Mouse (Mus musculus) heart, embryonic 14.5 days (tissue): ENCODE data around the gene Cenpc1. TPM values are rescaled to one million over a fixed set of nuclear protein-coding genes. Genes with fewer than 3 reads are reported as not detected.
A peak's percentile ranks its signal among the peaks of the same experiment; 100 is the strongest.

Experiments used
- ATAC-seq: fragments of 200-750 bp; cut with Nextera tagmentation; 2 replicates; pipeline ENCODE4 v1.8.0; 2017; ENCODE audit warnings: low read depth, moderate TSS enrichment; ENCODE audit not compliant: insufficient number of reproducible peaks, insufficient read depth, low FRiP score
- H3K27ac ChIP-seq, 2 experiments: fragments of 200-500 bp in 1 of 2; fragments of 300-500 bp in 1 of 2; sonication (generic) in 1 of 2; replicated peaks in 1 of 2; 2 replicates each; pipeline ENCODE4 v1.5.1; 2012 to 2014; ENCODE audit warnings: low read depth in 2 of 2, low read length in 2 of 2, control low read depth in 1 of 2, mild to moderate bottlenecking in 1 of 2, mixed read lengths in 1 of 2; ENCODE audit not compliant: control insufficient read depth in 1 of 2, insufficient read depth in 1 of 2
- H3K27me3 ChIP-seq: fragments of 300-500 bp; sonication (generic); 2 replicates; pipeline ENCODE4 v1.6.1; 2014; ENCODE audit warnings: mild to moderate bottlenecking, low read length, control low read depth; ENCODE audit not compliant: control insufficient read depth, insufficient read depth
- H3K36me3 ChIP-seq: fragments of 300-500 bp; sonication (generic); 2 replicates; pipeline ENCODE4 v1.6.1; 2014; ENCODE audit warnings: mild to moderate bottlenecking, control low read depth, low read length, mixed read lengths; ENCODE audit not compliant: control insufficient read depth, insufficient read depth
- H3K4me1 ChIP-seq, 2 experiments: fragments of 200-500 bp in 1 of 2; fragments of 300-500 bp in 1 of 2; sonication (generic) in 1 of 2; 2 replicates each; pipeline ENCODE4 v1.6.1; 2012 to 2014; ENCODE audit warnings: low read length in 2 of 2, control low read depth in 1 of 2, mixed read lengths in 1 of 2; ENCODE audit not compliant: control insufficient read depth in 2 of 2, insufficient read depth in 2 of 2
- H3K4me2 ChIP-seq: fragments of 300-500 bp; sonication (generic); 2 replicates; pipeline ENCODE4 v1.6.1; 2014; ENCODE audit warnings: mild to moderate bottlenecking, low read length
- H3K4me3 ChIP-seq, 2 experiments: fragments of 200-500 bp in 1 of 2; fragments of 300-500 bp in 1 of 2; sonication (generic) in 1 of 2; 2 replicates each; pipeline ENCODE4 v1.5.1; 2012 to 2014; ENCODE audit warnings: low read length in 2 of 2, mild to moderate bottlenecking in 2 of 2, control low read depth in 1 of 2, low read depth in 1 of 2, moderate library complexity in 1 of 2; ENCODE audit not compliant: control insufficient read depth in 1 of 2, insufficient read depth in 1 of 2
- H3K9ac ChIP-seq: fragments of 300-500 bp; sonication (generic); 2 replicates; pipeline ENCODE4 v1.6.1; 2014; ENCODE audit warnings: mild to moderate bottlenecking, low read length
- H3K9me3 ChIP-seq: fragments of 300-500 bp; sonication (generic); 2 replicates; pipeline ENCODE4 v1.6.1; 2016; ENCODE audit warnings: low read length, control low read depth; ENCODE audit not compliant: control insufficient read depth
- WGBS: fragments of 180-500 bp; shearing (Covaris S2); extraction: QIAGEN DNeasy Blood & Tissue Kit; methylation state at CpG from one replicate; pipeline ENCODE4 v1.1.7; 2014; 5-methylcytosine and 5-hydroxymethylcytosine counted together
- polyA plus RNA-seq: library from polyadenylated mRNA; unstranded; fragments of >200 nt; fragmentation: Nextera tagmentation; extraction: Ambion mirVana; gene quantifications from 2 replicates; pipeline ENCODE4 v1.2.1, GENCODE M21; 2014

Gene Cenpc1
- polyA plus RNA-seq = 22.1 and 23.5 TPM in 2 replicates

DNA sequence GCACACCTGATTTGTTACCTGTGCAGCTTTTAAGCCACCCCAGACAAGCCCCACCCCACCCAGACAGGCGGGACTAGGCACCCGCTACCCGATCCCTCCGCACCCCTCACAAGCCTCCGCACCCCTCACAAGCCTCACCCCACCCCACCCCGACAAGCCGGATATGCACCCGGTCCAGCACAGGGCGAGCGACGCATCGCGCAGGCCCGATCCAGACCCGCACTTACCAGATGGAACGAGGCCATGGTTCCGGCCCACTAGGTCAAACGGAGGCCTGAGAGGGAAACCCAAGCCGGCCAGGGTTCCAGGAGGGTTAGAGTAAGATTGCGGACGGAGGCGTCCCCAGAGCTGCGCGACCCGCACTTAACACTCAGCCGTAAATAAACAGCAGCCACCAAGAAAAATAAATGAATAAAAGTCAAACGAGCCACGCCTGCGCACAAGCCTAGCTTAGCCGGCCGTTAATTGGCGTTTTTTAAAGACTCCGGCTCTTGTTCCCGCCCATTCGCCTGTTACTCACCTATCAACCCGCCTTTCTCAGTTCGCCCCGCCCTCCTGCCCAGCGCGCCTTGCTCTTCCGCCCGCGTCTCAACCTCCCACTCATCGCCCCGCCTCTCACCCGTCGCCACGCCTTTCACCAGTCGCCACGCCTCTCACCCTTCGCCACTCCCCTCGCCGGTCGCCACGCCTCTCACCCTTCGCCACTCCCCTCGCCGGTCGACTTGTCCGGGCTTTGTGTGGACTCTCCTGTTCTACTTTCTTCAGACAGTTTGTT lies at the start of gene Cenpc1:
Gene Cenpc1 (minus strand): TSS at position 483 of the 775 bp plus-strand sequence.
- Histone ChIP-seq H3K9me3 (no peaks in the 10 kb centered on the region), H3K27me3 (no peaks in the 10 kb centered on the region), H3K27ac (peak within 1 kb of the TSS; percentile 84 to 90), H3K36me3 (no peaks in the 10 kb centered on the region), H3K4me2 (peak within 1 kb of the TSS; percentile 88), H3K4me3 (peak within 1 kb of the TSS; percentile 76 to 87), H3K9ac (peak within 1 kb of the TSS; percentile 89), H3K4me1 (peaks cover 0 to 6% of the 10 kb centered on the region in 2 experiments; a peak in 2 of 4 replicates)
- ATAC-seq = peak; percentile 99
- under 1% methylated on average over 60 of the region's 60 CpGs for WGBS

DNA sequence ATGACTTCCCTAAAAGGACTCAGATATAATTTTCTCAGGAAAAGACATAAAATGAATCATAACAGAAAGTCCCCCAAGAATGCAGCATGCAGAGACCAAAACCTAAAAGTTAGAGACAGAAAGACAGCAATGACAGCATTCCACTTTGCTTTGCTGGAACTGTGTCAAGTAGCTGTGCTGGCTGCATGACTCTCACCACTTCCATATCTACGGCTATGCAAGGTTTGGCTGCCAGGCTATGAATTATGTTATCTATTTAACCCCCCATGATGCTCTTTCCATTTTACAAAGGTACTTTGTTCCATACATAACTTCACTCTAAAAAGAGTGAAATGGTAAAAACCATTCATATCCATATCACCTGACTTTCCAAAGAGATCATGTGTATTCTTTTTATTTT lies 48.6 kb upstream of the Cenpc1 start:
- Histone ChIP-seq H3K36me3 (peaks cover 37% of the 10 kb centered on the region), H3K27ac (peak overlapping the region; percentile 53 to 74; a peak in 3 of 4 replicates), H3K9me3 (no peaks in the 10 kb centered on the region), H3K4me3 (no peak overlapping the region), H3K27me3 (no peaks in the 10 kb centered on the region), H3K9ac (peak overlapping the region; percentile 30; the same call in 1 of the 2 replicates), H3K4me1 (peaks cover 0 to 9% of the 10 kb centered on the region in 2 experiments; a peak in 2 of 4 replicates), H3K4me2 (peak overlapping the region; percentile 37; the same call in 1 of the 2 replicates)
- 6% methylated on average over 1 of the region's 1 CpGs for WGBS
- ATAC-seq = no peak

DNA sequence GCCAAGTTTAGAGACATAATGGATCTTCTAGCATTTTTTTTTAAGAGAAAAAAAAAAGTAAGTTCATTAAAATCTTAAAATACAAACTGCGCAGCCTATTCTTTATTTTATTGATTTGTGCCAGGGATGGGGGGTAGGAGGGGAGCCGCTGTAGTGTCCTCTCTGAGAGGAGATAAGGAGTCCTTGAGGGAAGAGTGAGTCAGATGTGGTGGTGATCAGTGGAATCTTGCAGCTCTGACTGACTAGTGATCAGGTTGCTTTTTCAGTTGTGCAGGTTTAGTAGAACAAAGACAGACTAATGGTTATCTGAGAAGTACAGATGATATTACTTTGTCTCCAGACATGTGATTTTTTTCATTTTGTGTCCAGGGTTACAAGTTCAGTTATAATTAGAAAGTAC lies 47.7 kb upstream of the Cenpc1 start:
- Histone ChIP-seq H3K27ac (peak overlapping the region in 1 of 2 experiments; percentile 44; a peak in 2 of 4 replicates), H3K9ac (no peak overlapping the region), H3K4me2 (peak overlapping the region; percentile 37; the same call in 1 of the 2 replicates), H3K4me3 (no peak overlapping the region), H3K4me1 (peaks cover 0 to 9% of the 10 kb centered on the region in 2 experiments; a peak in 2 of 4 replicates), H3K36me3 (peaks cover 35% of the 10 kb centered on the region), H3K9me3 (no peaks in the 10 kb centered on the region), H3K27me3 (no peaks in the 10 kb centered on the region)
- ATAC-seq = no peak
- WGBS = 44% methylated on average over 2 of the region's 2 CpGs

DNA sequence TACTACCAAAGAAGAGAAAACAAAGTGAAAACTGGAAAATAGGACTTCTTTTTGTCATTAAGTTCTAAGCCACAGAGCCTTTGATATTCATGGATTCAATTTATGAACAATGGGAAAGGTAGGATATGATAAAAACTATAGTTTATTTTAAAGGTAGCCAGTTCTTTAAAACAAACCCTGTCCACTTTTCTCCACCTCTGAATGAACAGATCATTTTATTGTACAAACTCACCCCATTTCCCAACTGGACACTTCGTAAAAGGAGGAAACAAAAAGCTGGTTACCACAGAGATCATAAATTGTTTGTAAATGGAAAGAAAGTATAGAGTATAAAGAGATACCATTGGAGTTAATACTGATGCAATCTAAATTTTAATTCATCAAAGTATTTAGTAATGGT lies 45.7 kb upstream of the Cenpc1 start:
- H3K27ac ChIP-seq = no peak overlapping the region
- 98% methylated on average over 1 of the region's 1 CpGs for WGBS
- H3K4me1 ChIP-seq = peaks cover 0 to 9% of the 10 kb centered on the region in 2 experiments; a peak in 2 of 4 replicates
- peaks cover 34% of the 10 kb centered on the region for H3K36me3 ChIP-seq
- no peaks in the 10 kb centered on the region for H3K9me3 ChIP-seq
- no peak overlapping the region for H3K4me3 ChIP-seq
- no peak overlapping the region for H3K4me2 ChIP-seq
- no peak overlapping the region for H3K9ac ChIP-seq
- H3K27me3 ChIP-seq = no peaks in the 10 kb centered on the region
- no peak for ATAC-seq

DNA sequence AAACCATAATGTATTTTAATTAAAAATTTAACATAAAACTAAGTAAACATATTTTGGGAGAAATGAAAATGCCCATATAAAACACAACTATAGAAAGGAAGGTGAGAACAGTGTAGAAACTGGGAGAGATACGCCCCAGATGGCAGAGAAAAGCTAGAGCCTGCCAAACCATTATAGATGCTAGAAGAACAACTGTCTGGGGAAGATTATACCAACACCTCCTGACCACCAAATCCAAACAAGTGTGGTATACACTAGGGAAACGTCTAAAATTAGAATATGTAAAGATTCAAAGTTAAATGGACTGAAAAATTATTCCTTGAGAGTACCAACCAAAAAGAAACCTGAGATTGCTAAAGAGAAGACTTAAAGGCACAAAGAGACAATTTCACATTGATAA lies 41.2 kb upstream of the Cenpc1 start:
- no peak for ATAC-seq
- Histone ChIP-seq H3K27me3 (no peaks in the 10 kb centered on the region), H3K9ac (no peak overlapping the region), H3K36me3 (peaks cover 22% of the 10 kb centered on the region), H3K4me1 (no peaks in the 10 kb centered on the region), H3K9me3 (no peaks in the 10 kb centered on the region), H3K4me2 (no peak overlapping the region), H3K4me3 (no peak overlapping the region), H3K27ac (no peak overlapping the region)
- WGBS = 76% methylated on average over 2 of the region's 2 CpGs

DNA sequence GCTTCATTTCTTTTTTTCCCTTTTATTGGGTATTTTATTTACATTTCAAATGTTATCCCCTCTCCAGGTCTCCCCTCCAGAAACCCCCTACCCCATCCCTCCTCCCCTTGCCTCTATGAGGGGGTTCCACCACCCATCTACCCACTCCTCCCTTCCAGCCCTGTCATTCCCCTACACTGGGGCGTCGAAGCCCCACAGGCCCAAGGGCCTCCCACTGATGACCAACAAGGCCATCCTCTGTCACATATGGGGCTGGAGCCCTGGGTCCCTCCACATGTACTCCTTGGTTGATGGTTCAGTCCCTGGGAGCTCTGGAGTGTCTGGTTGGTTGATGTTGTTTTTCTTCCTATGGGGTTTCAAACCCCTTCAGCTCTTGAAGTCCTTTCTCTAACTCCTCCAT lies 36.8 kb upstream of the Cenpc1 start:
- no peak overlapping the region for H3K4me2 ChIP-seq
- H3K4me3 ChIP-seq = no peak overlapping the region
- H3K27ac ChIP-seq = no peak overlapping the region
- H3K4me1 ChIP-seq = no peaks in the 10 kb centered on the region
- H3K36me3 ChIP-seq = peaks cover 2% of the 10 kb centered on the region; the same call in 1 of the 2 replicates
- H3K9ac ChIP-seq = no peak overlapping the region
- H3K27me3 ChIP-seq = no peaks in the 10 kb centered on the region
- 87% methylated on average over 2 of the region's 2 CpGs for WGBS
- H3K9me3 ChIP-seq = no peaks in the 10 kb centered on the region
- ATAC-seq = no peak

DNA sequence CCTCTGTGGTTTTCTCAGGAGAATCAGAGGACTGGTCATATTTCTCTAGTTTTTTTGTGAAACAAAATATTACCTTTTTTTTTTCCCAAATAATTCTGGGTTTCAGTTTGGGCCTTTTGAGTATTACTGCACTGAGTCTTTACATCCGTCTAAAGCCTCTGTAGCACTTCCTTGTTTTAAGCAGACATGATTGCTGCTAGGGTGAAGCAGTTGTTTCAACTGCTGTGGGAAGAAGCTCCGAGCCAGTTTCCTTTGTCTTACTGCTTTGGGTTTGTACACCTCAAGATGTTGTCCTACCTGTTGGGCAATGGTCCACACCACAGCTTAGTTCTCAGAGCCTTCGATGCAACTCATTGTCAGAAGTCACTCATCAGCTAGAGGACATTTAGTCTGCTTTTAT lies 35.2 kb upstream of the Cenpc1 start:
- WGBS = 73% methylated on average over 3 of the region's 3 CpGs
- H3K9me3 ChIP-seq = no peaks in the 10 kb centered on the region

More for the DNA sequence above, 35.2 kb upstream of the Cenpc1 start:
- ATAC-seq = no peak
- H3K4me2 ChIP-seq = no peak overlapping the region
- no peaks in the 10 kb centered on the region for H3K27me3 ChIP-seq
- no peak overlapping the region for H3K27ac ChIP-seq
- H3K36me3 ChIP-seq = no peaks in the 10 kb centered on the region
- H3K4me3 ChIP-seq = no peak overlapping the region
- H3K9ac ChIP-seq = no peak overlapping the region
- no peaks in the 10 kb centered on the region for H3K4me1 ChIP-seq
